Mouse (Mus musculus): Measurements from ENCODE around the gene Cdc42bpg. TPM values are rescaled to one million over a fixed set of nuclear protein-coding genes. Genes with fewer than 3 reads are reported as not detected.

The Cdc42bpg gene
- total and polyA plus RNA-seq, 2 experiments from 2014 or later = 0.33 to 6.0 TPM

DNA sequence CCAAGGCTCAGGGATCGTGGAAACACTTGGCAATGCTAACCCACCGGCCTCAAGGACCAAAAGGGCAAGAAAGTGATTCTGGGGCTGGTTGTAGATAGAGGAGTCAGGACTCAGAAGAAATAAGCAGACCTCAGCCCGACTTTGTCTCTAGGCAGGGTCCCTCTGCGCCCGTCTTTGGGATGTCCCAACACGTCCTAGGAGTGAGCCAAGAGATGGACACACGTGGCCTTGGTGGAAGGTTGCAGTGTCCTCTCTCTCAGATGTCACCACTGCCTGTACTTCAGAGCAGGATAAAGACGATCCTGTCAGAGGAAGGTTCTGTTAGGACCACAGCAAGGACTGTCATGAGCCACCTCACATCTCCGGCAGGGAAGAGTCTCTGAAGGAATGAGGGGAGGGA, 35.6 kb upstream of the Cdc42bpg start:
- no peak overlapping the region for H3K9ac ChIP-seq (replicated peaks; ENCODE audit: low read length)
- H3K27me3 ChIP-seq (ENCODE audit: insufficient read depth, low read length) = no peaks in the 10 kb centered on the region
- H3K36me3 ChIP-seq (ENCODE audit: insufficient read depth, low read length) = no peaks in the 10 kb centered on the region
- WGBS = 59% methylated on average over 9 of the region's 9 CpGs
- no peak overlapping the region for H3K4me3 ChIP-seq (ENCODE audit: low read length)
- H3K4me1 ChIP-seq (ENCODE audit: insufficient read depth, low read length) = peaks cover 1% of the 10 kb centered on the region
- ATAC-seq = no peak
- H3K27ac ChIP-seq = no peak overlapping the region
- TF ChIP-seq CTCF (IDR thresholded peaks at IDR 0.05; ENCODE audit: low read depth) = no peak
- no peaks in the 10 kb centered on the region for H3K9me3 ChIP-seq (ENCODE audit: low read length)
- DNase-seq (ENCODE audit: low spot score) = no peak
- H3K4me2 ChIP-seq (ENCODE audit: low read depth, low read length) = no peak overlapping the region

DNA sequence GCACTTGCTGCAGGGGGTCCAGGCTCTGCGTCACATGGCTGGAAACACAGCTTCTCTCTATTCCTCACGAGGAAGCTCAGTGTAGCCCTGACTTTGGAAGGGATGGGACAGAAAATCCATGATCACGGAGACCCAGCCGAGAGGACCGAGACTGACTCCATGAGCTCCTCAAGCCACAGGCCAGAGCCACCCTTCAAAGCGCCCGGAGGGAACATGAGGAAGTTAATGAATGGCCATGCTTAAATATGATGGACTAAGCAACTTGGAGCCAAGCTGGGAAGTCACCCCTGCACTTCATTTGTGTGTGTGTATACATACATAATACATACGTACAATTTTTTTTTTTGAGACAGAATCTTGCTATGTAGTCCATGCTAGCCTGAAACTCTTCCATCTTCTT, 35.0 kb upstream of the Cdc42bpg start:
- peaks cover 7% of the 10 kb centered on the region for H3K4me1 ChIP-seq (ENCODE audit: insufficient read depth, low read length)
- H3K27me3 ChIP-seq (ENCODE audit: insufficient read depth, low read length) = no peaks in the 10 kb centered on the region
- H3K9ac ChIP-seq (replicated peaks; ENCODE audit: low read length) = no peak overlapping the region
- no peaks in the 10 kb centered on the region for H3K36me3 ChIP-seq (ENCODE audit: insufficient read depth, low read length)
- TF ChIP-seq CTCF (IDR thresholded peaks at IDR 0.05; ENCODE audit: low read depth) = no peak
- H3K9me3 ChIP-seq (ENCODE audit: low read length) = no peaks in the 10 kb centered on the region
- DNase-seq (ENCODE audit: low spot score) (no peak), ATAC-seq (no peak)
- no peak overlapping the region for H3K4me2 ChIP-seq (ENCODE audit: low read depth, low read length)
- WGBS = 42% methylated on average over 8 of the region's 8 CpGs
- H3K27ac ChIP-seq = no peak overlapping the region
- no peak overlapping the region for H3K4me3 ChIP-seq (ENCODE audit: low read length)

DNA sequence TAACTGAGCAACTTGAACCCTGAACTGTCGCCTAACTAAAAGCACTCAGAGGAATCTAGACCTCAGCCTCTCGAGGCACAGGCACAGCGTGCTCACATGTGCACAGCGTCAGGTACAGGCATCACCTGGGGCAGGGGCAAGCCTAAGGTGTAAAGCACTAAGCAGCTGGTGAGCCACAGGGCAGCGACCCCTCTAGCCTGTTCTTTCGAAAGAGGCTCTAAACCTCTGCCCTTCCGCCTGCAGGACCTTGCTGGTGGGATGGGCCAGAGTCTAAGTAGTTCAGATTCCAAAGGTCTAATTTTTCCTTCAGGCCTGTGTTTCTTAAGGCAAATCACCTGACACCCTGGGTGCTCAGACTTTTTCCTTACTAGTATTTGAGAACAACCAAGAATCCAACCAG, 34.2 kb upstream of the Cdc42bpg start:
- DNase-seq (ENCODE audit: low spot score) (no peak), ATAC-seq (no peak)
- H3K27ac ChIP-seq = no peak overlapping the region
- H3K27me3 ChIP-seq (ENCODE audit: insufficient read depth, low read length) = no peaks in the 10 kb centered on the region
- peaks cover 7% of the 10 kb centered on the region for H3K4me1 ChIP-seq (ENCODE audit: insufficient read depth, low read length)
- TF ChIP-seq CTCF (IDR thresholded peaks at IDR 0.05; ENCODE audit: low read depth) = no peak
- H3K4me3 ChIP-seq (ENCODE audit: low read length) = no peak overlapping the region
- H3K4me2 ChIP-seq (ENCODE audit: low read depth, low read length) = no peak overlapping the region
- 71% methylated on average over 7 of the region's 7 CpGs for WGBS
- no peaks in the 10 kb centered on the region for H3K9me3 ChIP-seq (ENCODE audit: low read length)
- no peak overlapping the region for H3K9ac ChIP-seq (replicated peaks; ENCODE audit: low read length)
- no peaks in the 10 kb centered on the region for H3K36me3 ChIP-seq (ENCODE audit: insufficient read depth, low read length)

GRCm38 (mm10) chr19:6272738-6273137, 33.5 kb upstream of the Cdc42bpg start:
- H3K36me3 ChIP-seq (ENCODE audit: insufficient read depth, low read length) = no peaks in the 10 kb centered on the region
- WGBS = 83% methylated on average over 4 of the region's 4 CpGs
- H3K4me3 ChIP-seq (ENCODE audit: low read length) = no peak overlapping the region
- H3K4me2 ChIP-seq (ENCODE audit: low read depth, low read length) = no peak overlapping the region
- no peak overlapping the region for H3K27ac ChIP-seq
- H3K27me3 ChIP-seq (ENCODE audit: insufficient read depth, low read length) = no peaks in the 10 kb centered on the region
- no peak for TF ChIP-seq CTCF (IDR thresholded peaks at IDR 0.05; ENCODE audit: low read depth)
- no peak overlapping the region for H3K9ac ChIP-seq (replicated peaks; ENCODE audit: low read length)
- DNase-seq (ENCODE audit: low spot score) (no peak), ATAC-seq (no peak)
- H3K9me3 ChIP-seq (ENCODE audit: low read length) = no peaks in the 10 kb centered on the region
- peaks cover 10% of the 10 kb centered on the region for H3K4me1 ChIP-seq (ENCODE audit: insufficient read depth, low read length)

GRCm38 (mm10) chr19:6273592-6273991, 32.7 kb upstream of the Cdc42bpg start:
- WGBS = 82% methylated on average over 4 of the region's 4 CpGs
- Histone ChIP-seq H3K27me3 (ENCODE audit: insufficient read depth, low read length) (no peaks in the 10 kb centered on the region), H3K4me3 (ENCODE audit: low read length) (no peak overlapping the region), H3K9me3 (ENCODE audit: low read length) (no peaks in the 10 kb centered on the region), H3K4me1 (ENCODE audit: insufficient read depth, low read length) (peaks cover 19% of the 10 kb centered on the region), H3K4me2 (ENCODE audit: low read depth, low read length) (no peak overlapping the region), H3K27ac (no peak overlapping the region), H3K36me3 (ENCODE audit: insufficient read depth, low read length) (no peaks in the 10 kb centered on the region), H3K9ac (replicated peaks; ENCODE audit: low read length) (no peak overlapping the region)
- no peak for TF ChIP-seq CTCF (IDR thresholded peaks at IDR 0.05; ENCODE audit: low read depth)
- no peak for DNase-seq (ENCODE audit: low spot score)
- no peak for ATAC-seq

GRCm38 (mm10) chr19:6273998-6274608, 32.2 kb upstream of the Cdc42bpg start:
- Histone ChIP-seq H3K27ac (no peak overlapping the region), H3K4me1 (ENCODE audit: insufficient read depth, low read length) (peaks cover 24% of the 10 kb centered on the region), H3K27me3 (ENCODE audit: insufficient read depth, low read length) (no peaks in the 10 kb centered on the region), H3K36me3 (ENCODE audit: insufficient read depth, low read length) (no peaks in the 10 kb centered on the region), H3K9ac (replicated peaks; ENCODE audit: low read length) (no peak overlapping the region), H3K4me3 (ENCODE audit: low read length) (no peak overlapping the region), H3K9me3 (ENCODE audit: low read length) (no peaks in the 10 kb centered on the region), H3K4me2 (ENCODE audit: low read depth, low read length) (no peak overlapping the region)
- TF ChIP-seq CTCF (IDR thresholded peaks at IDR 0.05; ENCODE audit: low read depth) = no peak
- 88% methylated on average over 13 of the region's 13 CpGs for WGBS
- no peak for ATAC-seq
- no peak for DNase-seq (ENCODE audit: low spot score)

GRCm38 (mm10) chr19:6275740-6276389, 30.4 kb upstream of the Cdc42bpg start:
- WGBS = 5% methylated on average over 15 of the region's 15 CpGs
- peak overlapping the region; percentile 46 for H3K9ac ChIP-seq (replicated peaks; ENCODE audit: low read length)
- no peaks in the 10 kb centered on the region for H3K27me3 ChIP-seq (ENCODE audit: insufficient read depth, low read length)
- H3K9me3 ChIP-seq (ENCODE audit: low read length) = no peaks in the 10 kb centered on the region
- no peak for ATAC-seq
- TF ChIP-seq CTCF (IDR thresholded peaks at IDR 0.05; ENCODE audit: low read depth) = peak; percentile 19; the same call in 1 of the 2 replicates
- no peaks in the 10 kb centered on the region for H3K36me3 ChIP-seq (ENCODE audit: insufficient read depth, low read length)
- peak overlapping the region; percentile 92 for H3K4me2 ChIP-seq (ENCODE audit: low read depth, low read length)
- DNase-seq (ENCODE audit: low spot score) = peak; percentile 35
- peaks cover 33% of the 10 kb centered on the region for H3K4me1 ChIP-seq (ENCODE audit: insufficient read depth, low read length)
- H3K27ac ChIP-seq = peak overlapping the region; percentile 73; the same call in 1 of the 2 replicates
- H3K4me3 ChIP-seq (ENCODE audit: low read length) = peak overlapping the region; percentile 61

Data from hindbrain, postnatal 0 days (tissue).